Mouse (Mus musculus) heart, embryonic 13.5 days (tissue): ENCODE results near the gene Serpina7. TPM values are rescaled to one million over a fixed set of nuclear protein-coding genes. Genes with fewer than 3 reads are reported as not detected.

Source experiments
- ATAC-seq: fragments of 200-750 bp; cut with Nextera tagmentation; 2 replicates; pipeline ENCODE4 v1.8.0; 2017; ENCODE audit warnings: moderate TSS enrichment; ENCODE audit not compliant: insufficient number of reproducible peaks, low FRiP score, low TSS enrichment; ENCODE audit errors: extremely low read depth
- H3K27ac ChIP-seq: fragments of 300-500 bp; sonication (generic); replicated peaks from 2 replicates; pipeline ENCODE4 v1.5.1; 2015; ENCODE audit warnings: moderate library complexity, mild to moderate bottlenecking, inconsistent platforms
- H3K27me3 ChIP-seq: fragments of 300-500 bp; sonication (generic); replicated peaks from 2 replicates; pipeline ENCODE4 v1.6.1; 2015; ENCODE audit warnings: mild to moderate bottlenecking, inconsistent platforms
- H3K36me3 ChIP-seq: fragments of 300-500 bp; sonication (generic); 2 replicates; pipeline ENCODE4 v1.6.1; 2015; ENCODE audit warnings: mild to moderate bottlenecking, inconsistent platforms
- H3K4me1 ChIP-seq: fragments of 300-500 bp; sonication (generic); 2 replicates; pipeline ENCODE4 v1.6.1; 2015; ENCODE audit warnings: inconsistent platforms
- H3K4me2 ChIP-seq: fragments of 300-500 bp; sonication (generic); 2 replicates; pipeline ENCODE4 v1.6.1; 2015; ENCODE audit warnings: inconsistent platforms, mild to moderate bottlenecking, moderate library complexity
- H3K4me3 ChIP-seq: fragments of 300-500 bp; sonication (generic); 2 replicates; pipeline ENCODE4 v1.5.1; 2015; ENCODE audit warnings: moderate library complexity, mild to moderate bottlenecking, inconsistent platforms
- H3K9ac ChIP-seq: fragments of 300-500 bp; sonication (generic); 2 replicates; pipeline ENCODE4 v1.6.1; 2015; ENCODE audit warnings: inconsistent platforms, mild to moderate bottlenecking, moderate library complexity
- H3K9me3 ChIP-seq: fragments of 300-500 bp; sonication (generic); 2 replicates; pipeline ENCODE4 v1.6.1; 2016; ENCODE audit warnings: inconsistent platforms
- whole genome bisulfite sequencing: fragments of 180-500 bp; shearing (Covaris S2); methylation state at CpG from one replicate; pipeline ENCODE4 v1.1.7; 2015; ENCODE audit warnings: mixed read lengths; 5-methylcytosine and 5-hydroxymethylcytosine counted together
- polyA plus RNA-seq: library from polyadenylated mRNA; unstranded; fragments of >200 nt; fragmentation: Nextera tagmentation; extraction: Ambion mirVana; gene quantifications from 2 replicates; pipeline ENCODE4 v1.2.1, GENCODE M21; 2015

The Serpina7 gene
- polyA plus RNA-seq, result 0.10 TPM in 1 of 2 replicates, not detected in the other

GRCm38 (mm10) chrX:139085077-139085476 is at the start of gene Serpina7:
TSS of gene Serpina7 (minus strand) at chrX:139085236.
- no peaks in the 10 kb centered on the region for H3K27me3 ChIP-seq
- no peak within 1 kb of the TSS for H3K9ac ChIP-seq
- H3K4me2 ChIP-seq, result no peak within 1 kb of the TSS
- ATAC-seq, result no peak
- no peaks in the 10 kb centered on the region for H3K4me1 ChIP-seq
- no peak within 1 kb of the TSS for H3K27ac ChIP-seq
- H3K36me3 ChIP-seq, result no peaks in the 10 kb centered on the region
- no peaks in the 10 kb centered on the region for H3K9me3 ChIP-seq
- no peak within 1 kb of the TSS for H3K4me3 ChIP-seq

- no peak for ATAC-seq
- H3K27ac ChIP-seq, result no peak overlapping the region
- 67% methylated on average over 4 of the region's 4 CpGs for WGBS
- no peak overlapping the region for H3K4me3 ChIP-seq
- H3K4me2 ChIP-seq, result no peak overlapping the region
- no peaks in the 10 kb centered on the region for H3K36me3 ChIP-seq
- no peaks in the 10 kb centered on the region for H3K4me1 ChIP-seq
- no peak overlapping the region for H3K9ac ChIP-seq
- H3K27me3 ChIP-seq, result no peaks in the 10 kb centered on the region
- H3K9me3 ChIP-seq, result no peaks in the 10 kb centered on the region
These were observed 49.0 kb upstream of the Serpina7 start for GRCm38 (mm10) chrX:139134031-139134430.

DNA sequence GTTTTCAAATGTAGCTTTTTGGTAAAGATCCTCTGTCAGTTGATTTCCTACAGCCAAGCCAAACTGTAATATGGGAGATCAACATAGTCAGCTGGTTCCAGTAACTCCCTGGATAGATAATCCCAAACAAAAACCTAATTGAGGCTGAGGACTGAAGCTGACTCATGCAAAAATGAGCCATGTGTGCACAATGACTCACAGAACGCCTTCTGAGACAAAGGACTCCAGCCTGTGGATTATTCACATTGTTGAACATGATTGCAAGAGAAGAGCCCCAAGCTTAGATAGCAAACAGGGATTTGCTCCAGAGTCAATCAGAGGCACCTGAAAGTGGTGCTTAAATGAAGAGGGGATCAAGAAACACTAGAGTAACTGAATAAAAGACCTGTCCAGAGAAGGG is 12.2 kb upstream of the Serpina7 start:
- H3K4me1 ChIP-seq, result no peaks in the 10 kb centered on the region
- H3K36me3 ChIP-seq, result no peaks in the 10 kb centered on the region
- WGBS, result 50% methylated on average over 1 of the region's 1 CpGs
- H3K4me2 ChIP-seq, result no peak overlapping the region
- H3K9me3 ChIP-seq, result no peaks in the 10 kb centered on the region
- H3K4me3 ChIP-seq, result no peak overlapping the region
- no peaks in the 10 kb centered on the region for H3K27me3 ChIP-seq
- H3K27ac ChIP-seq, result no peak overlapping the region
- no peak for ATAC-seq
- no peak overlapping the region for H3K9ac ChIP-seq

GRCm38 (mm10) chrX:139085943-139086342 is 907 bp upstream of the Serpina7 start, which contains the start of gene 4930513O06Rik:
TSS of gene 4930513O06Rik (plus strand) at chrX:139086243.
- no peaks in the 10 kb centered on the region for H3K36me3 ChIP-seq
- H3K4me3 ChIP-seq, result no peak within 1 kb of the TSS
- H3K4me2 ChIP-seq, result no peak within 1 kb of the TSS
- H3K9me3 ChIP-seq, result no peaks in the 10 kb centered on the region
- ATAC-seq, result no peak
- WGBS, result 74% methylated on average over 1 of the region's 1 CpGs
- no peaks in the 10 kb centered on the region for H3K27me3 ChIP-seq
- H3K9ac ChIP-seq, result no peak within 1 kb of the TSS
- H3K4me1 ChIP-seq, result no peaks in the 10 kb centered on the region
- H3K27ac ChIP-seq, result no peak within 1 kb of the TSS

DNA sequence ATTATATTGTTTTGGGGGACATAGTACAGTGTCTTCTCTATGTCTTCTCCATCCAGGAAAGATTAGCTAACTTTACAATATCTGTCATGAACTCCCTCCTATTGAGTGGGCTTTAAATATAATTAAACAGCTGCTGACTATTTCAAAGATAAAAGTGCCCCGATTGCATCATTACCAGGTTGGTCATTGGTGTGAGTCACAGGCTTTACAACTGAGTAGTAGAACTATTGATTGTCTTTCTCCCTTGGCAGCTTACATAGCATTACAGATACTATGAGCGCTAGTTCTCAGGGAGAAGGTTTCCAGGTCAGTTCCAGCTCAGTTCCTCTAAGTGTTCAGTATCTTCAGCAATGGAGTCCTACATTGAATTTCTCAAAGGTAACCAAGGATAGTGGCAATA is 6.5 kb downstream of the Serpina7 start:
- Histone ChIP-seq H3K4me2 (no peak overlapping the region), H3K36me3 (no peaks in the 10 kb centered on the region), H3K27ac (no peak overlapping the region), H3K9me3 (no peaks in the 10 kb centered on the region), H3K27me3 (no peaks in the 10 kb centered on the region), H3K4me1 (no peaks in the 10 kb centered on the region), H3K9ac (no peak overlapping the region), H3K4me3 (no peak overlapping the region)
- no peak for ATAC-seq
- 73% methylated on average over 2 of the region's 2 CpGs for WGBS

DNA sequence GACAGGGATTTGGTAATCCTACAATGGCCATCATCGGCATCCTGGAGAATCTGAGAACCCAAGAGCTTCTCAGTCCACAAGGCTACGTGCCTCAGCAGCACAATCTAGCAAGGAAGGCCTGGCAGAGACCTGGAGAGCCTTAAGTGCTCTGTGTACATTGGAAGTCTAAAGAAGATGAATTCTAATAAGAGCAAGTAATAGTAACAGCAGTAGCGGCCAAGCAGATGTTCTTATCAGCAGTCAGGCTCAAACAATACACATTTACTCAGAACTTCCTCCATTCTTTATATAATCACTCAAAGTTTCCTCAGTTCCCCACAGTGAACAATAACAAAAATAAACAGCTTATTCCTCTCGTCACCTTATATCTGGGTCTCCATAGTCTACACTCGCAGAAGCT is 21.0 kb downstream of the Serpina7 start:
- no peaks in the 10 kb centered on the region for H3K27me3 ChIP-seq
- no peak overlapping the region for H3K27ac ChIP-seq
- H3K36me3 ChIP-seq, result no peaks in the 10 kb centered on the region
- WGBS, result 69% methylated on average over 5 of the region's 5 CpGs
- H3K4me3 ChIP-seq, result no peak overlapping the region
- H3K9me3 ChIP-seq, result no peaks in the 10 kb centered on the region
- ATAC-seq, result no peak
- H3K4me1 ChIP-seq, result no peaks in the 10 kb centered on the region
- no peak overlapping the region for H3K9ac ChIP-seq
- H3K4me2 ChIP-seq, result no peak overlapping the region

DNA sequence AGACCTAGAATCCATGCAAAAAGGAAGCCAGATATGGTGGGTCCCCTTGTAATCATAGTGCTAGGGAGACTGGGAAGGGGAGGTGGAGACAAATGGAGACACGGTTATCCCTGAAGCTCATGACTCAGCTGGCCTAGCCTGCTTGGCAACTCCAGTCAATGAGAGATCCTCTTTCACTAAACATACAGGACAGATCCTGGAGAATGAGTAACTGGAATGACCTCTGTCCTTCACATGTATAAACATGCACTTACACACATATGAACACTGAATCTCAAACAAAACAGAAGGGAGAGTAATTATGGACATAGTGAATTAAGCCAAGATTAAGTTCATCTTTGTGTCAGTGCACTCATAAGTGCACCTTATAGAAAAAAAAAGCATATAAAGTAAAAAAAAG is 31.9 kb downstream of the Serpina7 start:
- Histone ChIP-seq H3K27ac (no peak overlapping the region), H3K9ac (no peak overlapping the region), H3K4me3 (no peak overlapping the region), H3K4me1 (no peaks in the 10 kb centered on the region), H3K9me3 (no peaks in the 10 kb centered on the region), H3K4me2 (no peak overlapping the region), H3K27me3 (no peaks in the 10 kb centered on the region), H3K36me3 (no peaks in the 10 kb centered on the region)
- 72% methylated on average over 1 of the region's 1 CpGs for WGBS
- no peak for ATAC-seq

DNA sequence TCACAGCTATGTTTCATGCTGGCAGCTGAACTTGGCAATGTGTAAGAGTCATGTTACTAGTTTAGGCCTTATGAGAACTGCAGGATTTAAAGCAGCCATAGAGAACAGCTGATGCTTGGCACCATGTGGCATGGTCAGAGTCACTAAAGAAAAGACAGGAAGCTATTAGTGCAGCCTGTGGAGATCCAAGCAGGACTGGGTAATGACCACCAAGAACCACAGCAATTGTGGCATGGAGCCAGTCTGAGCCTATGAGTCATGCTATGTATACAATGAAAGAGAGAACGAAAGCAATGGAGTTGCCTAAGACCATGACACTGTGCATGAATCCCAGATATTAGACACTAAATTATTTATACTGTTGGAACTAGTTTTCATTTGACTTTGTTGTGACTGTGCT is 33.1 kb downstream of the Serpina7 start:
- no peaks in the 10 kb centered on the region for H3K4me1 ChIP-seq
- H3K27ac ChIP-seq, result no peak overlapping the region
- H3K36me3 ChIP-seq, result no peaks in the 10 kb centered on the region
- H3K27me3 ChIP-seq, result no peaks in the 10 kb centered on the region
- 55% methylated on average over 1 of the region's 1 CpGs for WGBS
- ATAC-seq, result no peak
- no peaks in the 10 kb centered on the region for H3K9me3 ChIP-seq
- no peak overlapping the region for H3K9ac ChIP-seq
- H3K4me3 ChIP-seq, result no peak overlapping the region
- no peak overlapping the region for H3K4me2 ChIP-seq

- H3K36me3 ChIP-seq, result no peaks in the 10 kb centered on the region
- no peak overlapping the region for H3K9ac ChIP-seq
- H3K4me1 ChIP-seq, result no peaks in the 10 kb centered on the region
- ATAC-seq, result no peak
- no peaks in the 10 kb centered on the region for H3K27me3 ChIP-seq
- H3K9me3 ChIP-seq, result no peaks in the 10 kb centered on the region
- WGBS, result 92% methylated on average over 1 of the region's 1 CpGs
- H3K27ac ChIP-seq, result no peak overlapping the region
- H3K4me2 ChIP-seq, result no peak overlapping the region
- no peak overlapping the region for H3K4me3 ChIP-seq
These were observed 43.9 kb downstream of the Serpina7 start for GRCm38 (mm10) chrX:139041148-139041547.

DNA sequence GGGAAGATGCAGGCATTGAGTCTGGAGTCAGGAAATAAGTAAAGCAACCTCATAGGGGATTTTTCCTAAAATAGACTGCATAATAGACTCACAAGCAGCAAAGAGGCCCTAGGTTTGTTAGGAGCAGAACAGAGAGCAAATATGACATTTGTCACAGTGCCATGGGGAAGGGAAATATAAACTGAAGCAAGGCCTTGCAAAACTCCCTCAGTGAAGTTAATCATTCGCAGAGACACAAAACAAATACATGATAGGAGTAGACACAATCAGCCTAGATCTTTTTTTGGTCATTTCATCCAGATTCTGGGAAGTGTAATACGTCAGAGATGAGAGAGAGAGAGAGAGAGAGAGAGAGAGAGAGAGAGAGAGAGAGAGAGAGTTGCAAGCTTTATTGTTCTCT is 45.7 kb downstream of the Serpina7 start:
- Histone ChIP-seq H3K27ac (no peak overlapping the region), H3K36me3 (no peaks in the 10 kb centered on the region), H3K9ac (no peak overlapping the region), H3K4me3 (no peak overlapping the region), H3K27me3 (no peaks in the 10 kb centered on the region), H3K4me1 (no peaks in the 10 kb centered on the region), H3K4me2 (no peak overlapping the region), H3K9me3 (no peaks in the 10 kb centered on the region)
- ATAC-seq, result no peak
- WGBS, result 53% methylated on average over 2 of the region's 2 CpGs

GRCm38 (mm10) chrX:139037666-139038065 is 47.4 kb downstream of the Serpina7 start:
- Histone ChIP-seq H3K4me3 (no peak overlapping the region), H3K4me1 (no peaks in the 10 kb centered on the region), H3K36me3 (no peaks in the 10 kb centered on the region), H3K27me3 (no peaks in the 10 kb centered on the region), H3K9me3 (no peaks in the 10 kb centered on the region), H3K9ac (no peak overlapping the region), H3K27ac (no peak overlapping the region), H3K4me2 (no peak overlapping the region)
- no peak for ATAC-seq
- WGBS, result 66% methylated on average over 1 of the region's 1 CpGs
